Mouse (Mus musculus) adrenal gland, postnatal 36 days (tissue): ENCODE measurements around the gene Satl1. TPM values are rescaled to one million over a fixed set of nuclear protein-coding genes. Genes with fewer than 3 reads are reported as not detected.

Experiments
- DNase-seq, 2 experiments: peaks; one replicate each; pipeline ENCODE4 v3.0.0; 2021; ENCODE audit warnings: mixed read lengths in 1 of 2
- long read RNA-seq, 2 experiments: library from polyadenylated mRNA; stranded (forward); transcript quantifications; one replicate each; pipeline ENCODE4 v2.0.0; 2021; ENCODE audit warnings: borderline sequencing depth in 2 of 2
- total RNA-seq, 2 experiments: library from RNA; stranded (reverse); gene quantifications; 2 replicates each; pipeline ENCODE4 v1.2.3; 2021

Gene Satl1
- not detected for total RNA-seq
- long read RNA-seq, experiment 1, result 0 reads
- long read RNA-seq, experiment 2, result 0 reads

DNA sequence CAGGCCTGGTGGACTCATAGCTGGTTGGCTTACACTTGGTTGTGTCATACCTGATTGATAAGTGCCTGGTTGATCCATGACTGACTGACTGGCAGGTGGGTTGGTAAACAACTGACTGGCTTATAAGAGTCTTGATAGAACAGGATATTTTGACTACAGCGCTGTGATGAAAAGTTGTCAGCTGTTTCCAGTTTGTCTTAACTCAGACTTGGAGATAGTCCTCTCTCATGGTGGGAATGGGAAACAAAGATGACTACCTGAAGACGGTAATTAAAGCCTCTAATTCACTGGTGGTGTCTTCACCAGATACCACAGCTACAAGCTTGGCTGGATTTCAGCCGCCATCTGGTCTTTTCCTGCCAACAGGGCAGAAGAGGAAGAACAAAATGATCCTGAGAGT is at the start of gene Satl1:
Gene Satl1 (minus strand): TSS at position 101 of the 400 bp plus-strand sequence.
- DNase-seq, result no peak

DNA sequence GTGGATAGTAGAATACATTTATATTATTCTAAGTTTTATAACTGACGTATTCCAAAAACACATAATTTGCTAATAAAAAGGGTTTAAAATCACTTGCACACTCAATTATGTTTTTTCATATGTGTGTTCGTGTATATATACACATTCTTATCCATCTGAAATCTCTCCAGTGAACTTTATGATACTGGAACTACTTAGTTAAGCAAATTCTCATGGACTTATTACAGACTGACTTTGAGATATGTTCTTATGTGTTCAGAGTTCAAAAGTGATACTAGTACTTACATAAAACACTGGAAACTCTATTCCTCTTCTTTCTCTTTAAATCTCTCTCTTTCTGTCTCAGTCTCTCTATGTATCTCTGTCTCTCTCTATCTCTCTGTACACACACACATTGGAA is 31.5 kb upstream of the Satl1 start:
- DNase-seq, result no peak

GRCm38 (mm10) chrX:112437580-112437979 is 31.0 kb upstream of the Satl1 start:
- DNase-seq, result no peak

- DNase-seq, result peak in 1 of 2 experiments; percentile 2
Observed at GRCm38 (mm10) chrX:112422998-112423397, 16.4 kb upstream of the Satl1 start.

DNA sequence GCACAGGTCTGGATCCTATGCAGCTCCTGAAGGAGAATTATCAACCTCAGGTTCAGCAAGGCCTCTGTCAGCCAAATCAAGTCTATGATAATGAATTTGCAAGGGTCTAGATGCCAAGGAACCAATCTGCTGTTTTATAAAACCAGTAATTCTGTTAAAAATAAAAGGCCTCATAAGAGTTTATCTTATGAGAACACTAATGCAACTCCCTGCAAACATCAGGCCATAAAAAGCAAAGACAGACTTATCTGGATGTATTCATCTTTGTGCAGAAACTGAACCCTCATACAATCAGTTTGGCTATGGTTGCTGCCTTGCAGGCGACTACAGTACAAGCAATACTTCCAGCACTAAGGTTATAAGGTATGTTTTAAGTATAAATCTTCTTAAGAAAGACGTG is 5.7 kb upstream of the Satl1 start:
- no peak for DNase-seq

GRCm38 (mm10) chrX:112370577-112371410 is 35.8 kb downstream of the Satl1 start:
- DNase-seq, result peak in 1 of 2 experiments; percentile 5

DNA sequence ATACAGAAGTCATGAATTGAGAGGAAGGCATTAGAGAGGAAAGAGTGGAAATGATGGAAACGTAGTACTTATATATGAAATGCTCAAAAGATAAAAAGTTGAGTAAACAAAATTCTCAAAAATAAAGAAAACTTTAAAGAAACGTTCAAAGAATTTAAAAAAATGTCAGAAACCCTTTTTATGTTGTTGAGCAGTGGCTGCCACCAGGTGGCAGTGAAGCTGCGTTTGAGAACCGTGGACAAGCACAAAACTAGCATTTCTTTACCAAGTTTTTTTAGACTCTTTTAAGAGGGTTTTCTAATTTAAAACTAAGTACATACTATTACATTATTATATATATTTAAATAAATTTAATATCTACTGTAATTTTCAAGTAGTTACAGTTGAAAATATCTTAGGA is 38.2 kb downstream of the Satl1 start:
- peak in 1 of 2 experiments; percentile 13 for DNase-seq

GRCm38 (mm10) chrX:112348395-112348791 is 58.2 kb downstream of the Satl1 start:
- no peak for DNase-seq

GRCm38 (mm10) chrX:112347467-112348394 is 58.8 kb downstream of the Satl1 start:
- DNase-seq, result no peak

GRCm38 (mm10) chrX:112339486-112339885 is 67.1 kb downstream of the Satl1 start:
- peak; percentile 7 to 41 for DNase-seq

Other genes with a start within 250 kb of the Satl1 start
- gene 4933403O08Rik, start 167.7 kb downstream of the Satl1 start, total RNA-seq, result 1 to 10 TPM; 1.4 to 2.5 TPM
- gene Apool, start 95.4 kb downstream of the Satl1 start, total RNA-seq, result 10 to 100 TPM; 43.9 to 50.5 TPM
- not detected for gene 2010106E10Rik, start 88.5 kb upstream of the Satl1 start, total RNA-seq
- under 1 TPM; 0.30 to 0.56 TPM for gene Zfp711, start 193.7 kb upstream of the Satl1 start, total RNA-seq